Mouse (Mus musculus) gastrocnemius, adult 18-20 months (tissue): ENCODE results near the gene 4931414P19Rik. TPM values are rescaled to one million over a fixed set of nuclear protein-coding genes. Genes with fewer than 3 reads are reported as not detected.
"Not testable (repeated sequence)": the region's sequence is repeated elsewhere in the genome, so short reads cannot be mapped to it uniquely, and the experiment has no call there.

ENCODE experiments used
- DNase-seq: peaks from one replicate; pipeline ENCODE4 v3.0.0; 2021; ENCODE audit warnings: low spot score
- total RNA-seq, 2 experiments: library from RNA; stranded (reverse); gene quantifications; 2 replicates each; pipeline ENCODE4 v1.2.3; 2021

4931414P19Rik gene
- total RNA-seq, 2 experiments from 2014 or later, result 2.6 to 3.9 TPM

GRCm38 (mm10) chr14:54629797-54630196 is 24.0 kb upstream of the 4931414P19Rik start:
- DNase-seq, result no peak

DNA sequence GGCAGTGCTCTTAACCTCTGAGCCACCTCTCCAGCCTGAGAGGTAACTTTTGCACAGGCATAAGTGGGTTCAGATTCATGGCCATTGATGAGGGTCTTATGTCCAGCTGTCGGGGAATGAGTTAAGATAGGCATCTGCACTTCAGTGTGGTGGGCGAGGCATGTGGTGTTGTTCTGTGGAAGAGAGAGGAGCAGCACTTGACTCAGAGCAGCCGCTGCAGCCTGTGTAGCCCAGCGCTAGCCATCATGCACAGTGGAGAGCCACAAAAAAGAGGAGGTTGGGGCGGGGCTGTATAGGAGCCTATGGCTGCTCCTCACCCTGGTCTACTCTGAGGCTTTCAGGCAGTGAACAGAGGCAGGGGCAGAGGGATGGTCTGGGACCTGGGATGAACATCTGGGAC is 22.3 kb upstream of the 4931414P19Rik start:
- DNase-seq, result no peak

DNA sequence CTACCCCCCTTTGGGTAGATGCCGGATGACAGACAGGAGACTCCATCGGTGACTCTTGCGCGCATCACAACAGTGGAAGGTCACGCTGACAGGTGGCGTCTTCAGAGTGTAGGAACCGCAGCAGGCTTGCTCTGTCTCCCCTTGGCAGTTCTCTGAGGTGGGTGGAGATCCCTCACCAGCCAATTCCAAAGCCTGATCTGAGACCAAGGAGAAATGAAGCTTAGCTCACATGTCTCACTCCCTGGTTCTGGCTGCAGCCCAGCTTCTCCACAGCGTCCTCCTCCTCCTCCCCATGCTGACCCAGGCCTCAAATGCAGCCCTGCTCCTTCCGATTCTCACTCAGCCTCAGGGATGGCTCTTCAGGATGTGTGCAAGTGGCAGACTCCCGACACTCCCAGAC is 19.2 kb upstream of the 4931414P19Rik start:
- no peak for DNase-seq

DNA sequence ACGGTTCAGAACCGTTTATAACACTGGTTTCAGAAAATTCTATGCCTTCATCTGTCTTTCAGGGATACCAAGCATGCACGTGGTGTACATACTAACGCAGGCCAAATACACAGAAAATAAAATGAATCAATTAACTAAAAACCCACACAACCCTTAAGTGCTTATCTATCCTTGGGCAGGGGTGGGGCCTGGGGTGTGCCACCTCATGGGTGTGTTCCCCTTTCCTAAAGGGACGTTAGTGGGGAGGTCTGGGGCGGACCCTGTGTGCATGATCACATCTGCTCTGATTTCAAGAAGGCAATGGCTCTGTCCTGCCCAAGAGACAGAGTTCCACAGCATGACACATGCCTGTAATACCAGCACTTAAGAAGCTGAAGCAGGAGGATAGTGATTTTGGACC is 17.5 kb upstream of the 4931414P19Rik start:
- no peak for DNase-seq

- DNase-seq, result no peak
These were observed 15.3 kb upstream of the 4931414P19Rik start, which contains the start of gene Psmb11 for GRCm38 (mm10) chr14:54621133-54621532. TSS of gene Psmb11 (plus strand) at chr14:54621433.

- DNase-seq, result peak; percentile 85
These were observed 12.1 kb upstream of the 4931414P19Rik start, which contains the start of gene Psmb5 for GRCm38 (mm10) chr14:54617897-54618365. TSS of gene Psmb5 (minus strand) at chr14:54618022.

GRCm38 (mm10) chr14:54617152-54617896 is 11.5 kb upstream of the 4931414P19Rik start:
- no peak for DNase-seq

DNA sequence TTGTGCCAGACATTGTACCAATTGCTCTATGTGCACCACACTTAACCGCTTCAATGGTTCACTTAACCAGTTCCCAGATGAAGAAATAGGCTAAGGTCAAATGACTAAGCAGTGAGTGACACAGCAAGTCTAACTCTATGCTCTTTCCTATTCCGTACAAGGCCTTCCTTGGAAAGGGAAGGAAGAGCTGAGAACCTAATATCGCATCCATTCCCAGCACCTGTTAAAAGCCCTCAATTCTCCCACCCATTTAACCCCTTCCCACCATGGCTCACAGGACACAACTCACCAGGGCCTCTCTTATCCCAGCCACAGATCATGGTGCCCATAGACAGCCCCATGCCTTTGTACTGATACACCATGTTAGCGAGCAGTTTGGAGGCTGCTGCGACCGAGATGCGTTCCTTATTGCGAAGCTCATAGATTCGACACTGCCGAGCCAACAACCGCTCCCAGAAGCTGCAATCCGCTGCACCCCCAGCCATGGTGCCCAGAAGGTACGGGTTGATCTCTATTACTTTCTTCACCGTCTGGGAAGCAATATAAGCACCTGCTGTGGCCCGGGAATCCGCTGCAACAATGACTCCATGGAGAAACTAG is 10.5 kb upstream of the 4931414P19Rik start:
- DNase-seq, result no peak

DNA sequence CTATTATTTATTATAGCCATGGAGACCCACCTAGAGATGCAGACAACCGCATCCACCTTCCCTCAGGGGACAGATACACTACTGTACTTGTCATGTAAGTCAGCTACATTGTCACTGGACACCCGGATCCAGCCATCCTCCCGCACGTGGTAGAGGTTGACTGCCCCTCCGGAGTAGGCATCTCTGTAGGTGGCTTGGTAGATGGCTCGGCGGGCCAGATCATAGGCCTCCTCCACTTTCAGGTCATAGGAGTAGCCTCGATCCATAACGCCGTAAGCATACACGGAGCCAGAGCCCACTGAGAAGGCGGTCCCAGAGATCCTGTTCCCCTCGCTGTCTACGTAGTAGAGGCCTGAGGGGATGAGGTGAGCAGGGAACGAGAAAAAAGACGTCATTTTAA is 8.3 kb upstream of the 4931414P19Rik start:
- DNase-seq, result not testable (repeated sequence)

- no peak for DNase-seq
These were observed 4.9 kb upstream of the 4931414P19Rik start for GRCm38 (mm10) chr14:54610648-54611047.

DNA sequence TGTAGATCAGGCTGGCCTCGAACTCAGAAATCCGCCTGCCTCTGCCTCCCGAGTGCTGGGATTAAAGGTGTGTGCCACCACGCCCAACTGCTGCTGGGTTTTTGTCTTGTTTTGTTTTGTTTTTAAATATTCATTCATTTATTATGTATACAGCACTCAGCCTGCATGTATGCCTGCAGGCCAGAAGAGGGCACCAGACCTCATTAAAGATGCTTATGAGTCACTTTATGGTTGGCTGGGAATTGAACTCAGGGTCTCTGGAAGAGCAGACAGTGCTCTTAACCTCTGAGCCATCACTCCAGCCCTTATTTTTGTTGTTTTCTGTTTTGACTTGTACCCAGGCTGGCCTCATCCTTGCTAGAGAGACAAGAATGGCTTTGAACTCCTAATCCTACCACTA is 4.2 kb upstream of the 4931414P19Rik start:
- no peak for DNase-seq

DNA sequence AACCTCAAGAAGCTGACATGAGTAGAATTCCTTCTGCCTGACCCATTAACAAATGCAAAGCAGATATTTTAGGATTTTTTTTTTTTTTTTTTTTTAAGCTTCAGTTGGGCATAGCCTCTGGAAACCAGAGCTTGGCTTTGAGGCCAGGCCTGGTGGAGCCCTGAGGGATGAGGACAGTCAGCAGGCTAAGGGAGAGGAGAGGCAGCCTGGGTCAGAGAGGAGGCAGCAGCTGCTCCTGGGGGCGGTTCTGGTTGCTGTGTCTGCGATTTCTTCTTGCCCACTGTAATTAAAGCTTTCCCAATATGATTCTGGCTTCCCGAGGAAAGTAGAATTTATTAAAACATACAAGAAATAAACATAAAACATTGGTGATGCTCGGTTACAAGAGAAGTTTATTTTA is 3.5 kb upstream of the 4931414P19Rik start:
- no peak for DNase-seq

DNA sequence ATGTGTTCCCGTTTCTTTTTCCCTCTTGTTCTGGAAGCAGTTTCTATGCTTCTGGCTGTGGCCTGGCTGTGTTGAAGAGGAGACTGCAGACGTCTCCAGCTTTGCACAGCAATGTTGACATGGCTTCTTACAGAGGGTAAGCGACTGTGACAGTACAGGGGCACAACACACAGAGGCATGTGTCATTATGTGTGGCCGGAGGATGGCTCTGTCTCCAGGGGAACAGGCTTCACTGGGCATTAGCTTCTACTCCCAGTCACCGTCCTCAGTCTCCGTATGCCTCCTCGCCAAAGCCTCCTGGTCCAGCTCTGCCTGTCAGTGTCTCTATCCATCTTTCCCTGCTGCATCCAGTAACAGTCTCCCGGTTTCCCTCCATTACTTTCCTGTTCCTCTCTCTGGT is 1.4 kb upstream of the 4931414P19Rik start:
- no peak for DNase-seq

DNA sequence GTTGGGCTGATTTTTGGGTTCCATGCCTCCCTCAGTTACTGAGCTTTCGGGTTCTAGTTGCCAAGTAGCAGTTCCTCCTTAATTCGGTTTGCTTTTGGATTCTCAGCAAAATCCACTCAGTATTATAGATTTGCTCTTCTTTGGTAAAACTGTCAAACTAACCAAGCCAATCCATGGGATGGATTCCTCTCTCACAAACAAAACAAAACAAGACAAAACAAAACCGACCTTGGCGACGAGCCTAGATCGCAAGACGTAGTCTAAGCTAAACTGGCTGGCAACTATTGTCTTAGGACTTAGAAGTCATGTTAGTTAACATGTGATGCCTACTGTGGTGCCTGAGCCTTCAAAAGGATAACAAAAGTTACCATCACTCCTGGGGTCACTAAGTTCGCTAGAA is 2.1 kb downstream of the 4931414P19Rik start:
- no peak for DNase-seq

DNA sequence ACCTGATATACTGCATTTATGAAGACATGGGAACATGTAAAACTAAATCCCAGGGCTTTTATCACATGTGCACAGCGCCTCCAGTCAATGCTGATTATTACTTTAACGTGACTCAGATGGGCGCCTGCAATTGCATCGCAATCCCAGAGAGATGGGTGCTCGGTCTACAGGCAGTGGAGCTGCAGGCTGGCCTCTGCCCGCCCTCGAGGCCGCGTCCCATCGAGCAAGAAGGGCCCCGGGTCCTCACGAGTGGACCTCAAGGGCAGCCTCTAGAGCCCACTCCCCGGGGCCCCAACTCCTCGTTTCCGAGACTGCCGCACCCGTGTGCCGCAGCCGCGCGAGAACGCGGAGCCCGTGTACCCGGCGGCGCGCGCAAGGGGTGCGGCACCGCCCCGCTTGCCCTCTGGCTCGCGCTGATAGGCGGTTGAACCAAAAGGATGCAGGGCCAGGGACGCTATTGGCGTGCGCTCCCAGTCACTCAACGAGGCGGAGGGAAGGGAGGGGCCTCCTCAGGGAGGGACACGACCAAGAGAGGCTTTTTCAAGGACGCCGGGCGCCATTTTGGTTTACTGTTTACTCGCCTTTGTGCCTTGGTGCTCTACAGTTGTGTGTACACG is 2.6 kb downstream of the 4931414P19Rik start:
- DNase-seq, result peak; percentile 96

DNA sequence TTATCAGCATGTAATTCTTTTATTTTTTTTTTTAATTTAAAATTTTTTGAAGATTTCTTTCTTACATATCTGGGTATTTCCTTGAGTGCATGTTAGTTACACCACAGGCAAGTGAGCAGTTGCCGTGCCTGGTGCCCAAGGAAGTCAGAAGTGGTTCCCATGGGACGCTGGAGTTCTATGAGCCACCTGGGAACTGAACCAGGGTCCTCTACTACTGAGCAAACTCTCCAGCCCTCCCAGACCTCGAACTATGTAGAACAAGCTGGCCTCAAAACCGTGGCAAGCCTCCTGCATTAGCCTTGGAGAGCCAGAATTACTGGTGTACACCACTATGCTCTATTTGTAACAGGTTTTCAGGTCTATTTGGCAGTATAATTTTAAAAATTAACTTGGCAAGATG is 3.2 kb downstream of the 4931414P19Rik start:
- DNase-seq, result no peak

DNA sequence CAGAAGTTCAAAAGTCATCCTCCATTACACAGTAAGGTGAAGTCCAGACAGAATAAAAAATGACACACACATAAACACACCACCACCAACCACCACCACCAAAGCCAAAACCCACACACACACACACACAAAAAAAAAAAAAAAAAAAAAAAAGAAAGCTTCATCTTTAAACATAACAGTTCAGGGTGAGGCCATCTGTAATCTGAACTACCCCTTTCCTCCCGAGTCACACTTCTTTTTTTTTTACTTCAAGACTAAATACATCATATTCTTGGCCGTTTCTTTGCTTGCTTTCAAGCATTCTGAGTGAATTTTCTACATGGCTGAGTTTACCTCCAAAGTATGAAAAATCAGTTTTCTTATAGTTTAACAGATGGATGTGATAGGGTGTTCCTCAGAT is 4.2 kb downstream of the 4931414P19Rik start:
- DNase-seq, result no peak

DNA sequence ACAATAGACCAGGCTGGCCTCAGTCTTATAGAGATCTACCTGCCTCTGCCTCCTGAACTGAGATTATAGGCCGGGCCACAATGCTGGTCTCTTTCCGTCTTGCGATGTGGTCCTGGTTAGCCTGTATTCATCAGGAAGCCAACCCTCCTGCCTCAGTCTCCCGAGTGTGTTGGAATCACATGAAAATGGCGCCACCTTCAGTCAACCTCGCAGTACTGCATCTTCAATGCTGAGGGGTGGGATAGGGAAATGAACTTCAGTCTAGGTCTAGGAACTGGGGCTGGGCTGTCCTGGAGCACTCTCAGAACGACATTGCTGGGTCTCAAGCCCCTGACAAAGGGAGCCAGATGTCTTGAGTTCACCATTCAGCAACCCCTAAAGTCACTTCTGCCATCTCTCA is 8.7 kb downstream of the 4931414P19Rik start:
- no peak for DNase-seq

DNA sequence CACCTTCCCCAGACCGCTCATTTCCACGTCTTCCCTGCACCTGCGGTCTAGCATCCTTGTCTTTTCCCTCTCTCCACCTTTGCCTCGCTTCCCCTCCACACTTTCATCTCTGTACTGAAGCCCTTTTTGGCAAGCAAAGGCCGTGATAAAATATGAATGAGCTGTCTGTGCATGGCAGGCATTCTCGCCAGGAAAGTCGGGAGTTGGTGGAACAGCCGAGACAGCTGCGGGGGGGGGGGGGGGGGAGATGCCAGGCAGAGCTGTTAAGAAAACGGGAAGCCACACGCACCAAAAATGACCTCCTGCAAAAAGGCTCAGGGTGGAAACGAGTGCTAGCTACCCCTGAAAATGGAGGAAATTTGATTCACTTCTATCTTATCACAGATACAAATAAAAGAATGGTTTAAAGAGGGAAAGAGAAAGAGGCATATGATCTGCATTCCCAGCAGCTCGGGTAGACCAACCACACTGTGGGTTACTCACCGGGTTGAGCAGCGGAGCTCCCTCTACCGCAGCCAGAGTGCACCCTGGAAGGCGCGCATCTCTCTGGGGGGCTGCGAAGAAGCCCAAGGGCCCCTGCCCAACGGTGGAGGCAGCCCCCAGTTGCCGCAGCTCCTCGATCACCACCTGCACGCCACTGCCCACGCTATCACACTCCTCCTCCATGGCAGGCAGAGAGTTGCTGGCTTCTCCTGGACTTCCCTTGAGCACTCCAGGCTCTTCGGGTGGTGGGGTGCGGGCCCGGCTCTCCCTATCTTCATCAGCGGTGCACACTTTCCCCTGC is 11.0 kb downstream of the 4931414P19Rik start:
- DNase-seq, result no peak

DNA sequence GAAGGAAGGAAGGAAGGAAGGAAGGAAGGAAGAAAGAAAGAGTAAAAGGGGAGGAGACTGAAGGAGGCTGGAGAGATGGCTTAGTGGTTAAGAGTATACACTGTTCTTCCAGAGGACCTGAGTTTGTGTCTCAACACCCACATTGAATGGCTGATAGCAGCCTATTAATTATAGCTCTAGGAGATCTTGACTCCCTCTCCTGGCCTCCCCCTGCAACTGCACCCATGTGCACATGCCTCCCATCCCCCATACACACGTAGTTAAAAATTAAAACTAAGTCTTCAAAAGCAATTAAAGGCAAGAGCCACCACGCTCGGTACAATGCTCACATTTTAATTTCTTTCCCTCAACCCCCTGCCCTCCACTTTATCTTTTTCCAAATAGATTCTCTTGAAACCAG is 11.7 kb downstream of the 4931414P19Rik start:
- DNase-seq, result no peak

GRCm38 (mm10) chr14:54592319-54592934 is 13.4 kb downstream of the 4931414P19Rik start:
- DNase-seq, result no peak
